ENCODE assay signal across 12 mouse cellular contexts in the genomic region with DNA sequence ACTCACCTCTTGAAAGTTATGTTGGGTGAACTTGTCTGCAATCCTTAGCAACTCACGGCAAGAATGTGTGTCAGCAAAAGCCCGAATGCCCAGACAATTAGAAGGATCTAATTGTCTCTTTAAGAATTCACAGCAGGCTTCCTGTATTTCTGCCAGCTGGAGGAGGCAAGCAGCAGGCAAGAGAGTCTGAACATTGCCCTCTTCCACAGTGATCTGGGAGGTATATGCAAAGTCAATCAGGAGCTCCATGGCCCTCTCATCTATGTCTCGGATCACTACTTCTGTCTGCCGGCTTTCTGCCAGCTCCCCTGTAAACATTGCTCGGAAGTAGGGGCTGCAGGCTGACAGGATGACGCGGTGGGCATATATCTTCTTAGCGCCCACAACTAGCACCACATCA. TPM values are rescaled to one million over a fixed set of nuclear protein-coding genes. Genes with fewer than 3 reads are reported as not detected.
"Had no signal": no experiment of that assay in that cellular context is flagged by ENCODE, and none has a peak within 500 bp of the region (broad histone marks: within the 10 kb centered on the region; RNA-seq: fewer than 3 reads in every experiment).

No protein-coding gene starts in this region.

- H3K4me2 ChIP-seq: intestine, embryonic 15.5 days; limb, embryonic 13.5 days; neural tube, embryonic 12.5 days had no signal

- DNase-seq: left cerebral cortex, postnatal 4 days; lung, adult 18-20 months; lung, postnatal 36 days; midbrain, embryonic 14.5 days; thymus, postnatal 4 days had no signal

- ATAC-seq: intestine, embryonic 15.5 days had no signal

- H3K27me3 ChIP-seq: intestine, embryonic 15.5 days; limb, embryonic 13.5 days; neural tube, embryonic 12.5 days had no signal

- H3K9me3 ChIP-seq: intestine, embryonic 15.5 days; limb, embryonic 13.5 days; neural tube, embryonic 12.5 days had no signal

- H3K9ac ChIP-seq: intestine, embryonic 15.5 days; limb, embryonic 13.5 days; liver, embryonic 14.5 days; neural tube, embryonic 12.5 days had no signal

- H3K27ac ChIP-seq: intestine, embryonic 15.5 days; layer of hippocampus, adult 2 months; limb, embryonic 13.5 days; liver, embryonic 14.5 days; neural tube, embryonic 12.5 days; stomach, postnatal 0 days had no signal

- H3K4me3 ChIP-seq: intestine, embryonic 15.5 days; layer of hippocampus, adult 2 months; limb, embryonic 13.5 days; neural tube, embryonic 12.5 days had no signal

- H3K4me1 ChIP-seq: intestine, embryonic 15.5 days; limb, embryonic 13.5 days; neural tube, embryonic 12.5 days had no signal

RNA-seq across cellular contexts. Expression of gene Ankrd45, which starts 33.3 kb away (rescaled TPM):
- polyA plus RNA-seq: liver, adult 2 months had no signal

RNA-seq across cellular contexts. Expression of gene Tex50, which starts 49.9 kb away (rescaled TPM):
- polyA plus RNA-seq: intestine, embryonic 15.5 days; liver, adult 2 months; liver, embryonic 14.5 days; stomach, postnatal 0 days had no signal
